Mouse (Mus musculus): Measurements from ENCODE around the gene 4930595D18Rik.

Gene 4930595D18Rik

GRCm38 (mm10) chr12:111134791-111135733 lies 49.2 kb downstream of the 4930595D18Rik start:
- DNase-seq = peak; percentile 27

GRCm38 (mm10) chr12:111134169-111134568 lies 50.1 kb downstream of the 4930595D18Rik start:
- DNase-seq = no peak

- no peak for DNase-seq
Measured at GRCm38 (mm10) chr12:111125666-111126065, 58.6 kb downstream of the 4930595D18Rik start.

GRCm38 (mm10) chr12:111124601-111125260 lies 59.6 kb downstream of the 4930595D18Rik start:
- no peak for DNase-seq

- DNase-seq = no peak
Measured at GRCm38 (mm10) chr12:111122332-111122852, 61.9 kb downstream of the 4930595D18Rik start.

- no peak for DNase-seq
Measured at GRCm38 (mm10) chr12:111120976-111121645, 63.2 kb downstream of the 4930595D18Rik start.

- DNase-seq = no peak
Measured at GRCm38 (mm10) chr12:111119506-111120085, 64.7 kb downstream of the 4930595D18Rik start.

GRCm38 (mm10) chr12:111114593-111114992 lies 69.7 kb downstream of the 4930595D18Rik start:
- no peak for DNase-seq

- DNase-seq = no peak
Measured at GRCm38 (mm10) chr12:111111176-111111575, 73.1 kb downstream of the 4930595D18Rik start.
